Mouse (Mus musculus): Measurements from ENCODE around the gene Crat.

Gene Crat

GRCm38 (mm10) chr2:30377721-30378120 is 37.9 kb downstream of the Crat start:
- no peak for DNase-seq (ENCODE audit: low read depth in 1 of 2, low spot score in 2 of 2)

DNA sequence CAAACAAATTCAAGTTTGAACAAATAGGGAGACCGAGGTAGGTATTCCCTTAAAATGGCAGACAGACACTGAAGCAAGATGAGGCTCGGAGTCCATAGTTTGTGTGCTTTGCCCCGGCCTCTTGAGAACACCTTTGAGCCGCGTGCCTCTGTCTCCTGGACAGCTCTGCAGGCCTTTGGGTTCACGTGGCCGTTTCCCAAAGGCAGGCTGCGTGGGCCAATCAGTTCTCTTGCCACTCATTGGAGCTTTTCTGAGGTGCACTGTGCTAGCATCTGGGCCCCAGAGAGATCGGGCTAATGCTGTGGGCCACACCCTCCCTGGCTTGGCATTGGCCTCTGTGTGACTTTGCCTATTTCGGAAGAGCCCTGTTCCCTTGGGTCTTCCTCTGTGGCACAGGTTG is 39.7 kb downstream of the Crat start:
- DNase-seq (ENCODE audit: low read depth in 1 of 2, low spot score in 2 of 2) = no peak

GRCm38 (mm10) chr2:30372726-30373125 is 42.9 kb downstream of the Crat start:
- DNase-seq (ENCODE audit: low read depth in 1 of 2, low spot score in 2 of 2) = no peak

DNA sequence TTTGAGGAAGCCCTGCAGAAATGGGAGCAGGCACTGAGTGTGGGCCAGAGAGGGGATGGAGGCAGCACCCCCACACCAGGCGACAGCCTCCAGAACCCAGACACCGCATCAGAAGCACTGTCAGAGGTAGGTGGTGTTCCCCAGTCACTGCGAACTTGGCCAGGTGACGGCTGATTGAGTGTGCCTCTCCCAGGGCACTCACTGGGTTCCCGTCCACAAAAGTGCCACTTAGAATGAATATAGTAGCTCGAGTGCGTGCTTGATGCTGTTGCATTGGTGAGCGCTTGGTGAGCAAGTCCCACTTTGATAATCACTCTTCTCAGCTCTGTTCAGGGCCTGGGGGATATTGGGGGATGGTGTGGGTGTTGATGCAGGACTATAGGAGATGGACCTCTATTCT is 44.1 kb downstream of the Crat start:
- no peak for DNase-seq (ENCODE audit: low read depth in 1 of 2, low spot score in 2 of 2)

DNA sequence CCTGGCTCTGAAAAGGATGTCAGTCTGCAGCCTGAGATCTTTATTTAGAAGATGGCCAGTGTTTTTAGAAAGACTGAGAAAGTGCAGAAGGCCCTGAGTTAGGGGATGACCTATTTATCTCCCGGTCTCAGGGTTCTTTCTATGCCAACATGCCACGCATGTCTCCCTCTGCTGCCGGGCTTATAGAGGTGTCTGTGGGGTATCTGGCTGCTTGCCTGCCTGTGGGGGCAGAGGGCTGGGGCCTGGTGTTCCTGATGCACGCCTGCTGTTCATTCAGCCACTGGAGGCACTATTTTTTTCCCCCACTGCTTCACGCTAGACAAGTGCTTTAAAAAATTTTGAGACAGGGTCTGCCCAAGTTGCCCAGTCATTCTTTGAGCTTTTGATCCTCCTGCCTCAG is 49.4 kb downstream of the Crat start:
- DNase-seq (ENCODE audit: low read depth in 1 of 2, low spot score in 2 of 2) = no peak

- no peak for DNase-seq (ENCODE audit: low read depth in 1 of 2, low spot score in 2 of 2)
Observed at GRCm38 (mm10) chr2:30365281-30366069, 50.1 kb downstream of the Crat start.

GRCm38 (mm10) chr2:30363773-30364650 is 51.6 kb downstream of the Crat start, which contains the start of gene Miga2:
Gene Miga2 (plus strand): TSS chr2:30364233.
- peak; percentile 97 for DNase-seq (ENCODE audit: low read depth in 1 of 2, low spot score in 2 of 2)

DNA sequence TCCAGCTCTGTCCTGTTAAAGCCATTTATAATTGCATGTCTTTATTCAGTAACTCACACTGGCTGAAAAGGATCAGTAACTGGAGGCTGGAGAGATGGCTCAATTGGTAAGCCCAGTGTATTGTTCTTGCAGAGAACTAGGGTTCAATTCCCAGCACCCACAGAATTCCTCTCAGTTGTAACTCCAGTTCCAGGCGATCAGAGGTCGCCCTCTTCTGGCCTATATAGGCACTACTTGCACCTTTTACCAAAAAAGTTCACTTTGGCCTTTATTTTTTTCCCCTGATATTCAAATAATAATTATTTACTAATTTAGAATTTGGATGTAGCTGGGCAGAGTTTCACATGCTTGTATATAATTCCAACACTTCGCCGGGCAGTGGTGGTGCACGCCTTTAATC is 52.7 kb downstream of the Crat start:
- DNase-seq (ENCODE audit: low read depth in 1 of 2, low spot score in 2 of 2) = no peak

DNA sequence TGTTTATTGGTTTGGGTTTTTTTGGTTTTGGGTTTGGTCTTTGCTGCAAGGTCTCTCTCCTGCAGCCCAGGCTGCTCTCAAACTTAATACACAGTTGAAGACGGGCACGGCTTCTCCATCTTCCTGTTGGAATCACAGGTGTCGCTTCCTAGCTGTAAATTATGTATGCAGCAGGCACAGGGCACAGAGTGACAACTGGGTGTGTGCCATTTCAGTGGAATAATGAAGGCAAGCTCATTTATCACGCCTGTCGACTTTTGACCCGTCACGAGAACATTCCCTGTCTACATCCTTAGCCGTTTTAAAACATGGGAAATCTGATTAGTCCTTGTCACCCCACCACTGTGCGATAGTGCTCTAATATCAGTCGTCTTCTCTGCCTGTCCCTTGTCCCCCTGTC is 55.0 kb downstream of the Crat start:
- DNase-seq (ENCODE audit: low read depth in 1 of 2, low spot score in 2 of 2) = no peak

DNA sequence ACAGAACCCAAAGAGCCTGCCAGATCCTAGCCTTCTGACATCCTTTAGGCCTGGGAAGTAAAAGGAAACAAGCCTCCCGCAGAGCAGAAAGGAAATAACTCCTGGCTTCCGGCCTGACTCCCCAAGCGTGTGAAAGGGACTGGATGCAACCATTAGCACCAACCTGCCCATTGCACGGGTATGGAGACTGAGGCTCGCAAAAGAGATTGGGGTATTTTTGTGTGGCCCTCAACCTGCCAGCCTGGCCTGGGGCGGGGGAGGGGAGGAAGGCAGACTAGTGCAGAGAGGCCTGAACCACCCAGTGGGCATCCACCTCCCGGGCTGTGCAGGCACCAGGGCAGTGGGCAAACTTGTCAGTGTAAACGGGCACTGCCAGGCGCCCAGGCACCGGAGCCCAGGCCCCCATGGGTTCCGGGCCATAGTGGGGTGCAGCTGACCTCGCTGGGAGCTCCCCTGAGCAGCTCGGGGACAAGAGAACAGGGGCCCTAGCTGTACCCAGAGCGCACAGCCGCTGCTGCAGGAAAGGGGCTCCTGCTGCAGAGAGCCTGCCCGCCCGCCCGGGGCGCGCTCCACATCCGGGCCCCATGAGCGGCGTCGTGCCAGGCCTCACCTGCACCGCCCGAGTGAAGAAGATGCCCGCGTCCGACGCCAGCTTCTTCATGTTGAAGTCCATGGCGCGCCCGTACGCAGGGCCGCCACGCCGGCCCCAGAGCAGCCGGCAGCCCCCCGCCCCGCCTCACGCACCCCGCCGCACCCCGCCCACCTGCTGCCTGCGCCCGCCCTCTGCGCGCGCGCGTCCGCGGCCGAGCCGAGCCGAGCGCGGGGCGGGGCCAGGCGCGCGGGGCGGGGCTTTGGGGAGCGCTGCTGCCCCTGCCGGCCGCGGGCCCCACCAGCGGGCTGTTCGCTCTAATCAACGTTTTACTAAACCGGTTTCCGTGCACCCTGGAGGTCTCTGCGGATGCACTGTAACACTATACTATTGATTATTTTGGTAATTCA is 56.8 kb downstream of the Crat start, which contains the start of gene Sh3glb2:
Sh3glb2 (minus strand) TSS at position 805 of the 999 bp plus-strand sequence.
- peak in 1 of 2 experiments; percentile 51 for DNase-seq (ENCODE audit: low read depth in 1 of 2, low spot score in 2 of 2)

DNA sequence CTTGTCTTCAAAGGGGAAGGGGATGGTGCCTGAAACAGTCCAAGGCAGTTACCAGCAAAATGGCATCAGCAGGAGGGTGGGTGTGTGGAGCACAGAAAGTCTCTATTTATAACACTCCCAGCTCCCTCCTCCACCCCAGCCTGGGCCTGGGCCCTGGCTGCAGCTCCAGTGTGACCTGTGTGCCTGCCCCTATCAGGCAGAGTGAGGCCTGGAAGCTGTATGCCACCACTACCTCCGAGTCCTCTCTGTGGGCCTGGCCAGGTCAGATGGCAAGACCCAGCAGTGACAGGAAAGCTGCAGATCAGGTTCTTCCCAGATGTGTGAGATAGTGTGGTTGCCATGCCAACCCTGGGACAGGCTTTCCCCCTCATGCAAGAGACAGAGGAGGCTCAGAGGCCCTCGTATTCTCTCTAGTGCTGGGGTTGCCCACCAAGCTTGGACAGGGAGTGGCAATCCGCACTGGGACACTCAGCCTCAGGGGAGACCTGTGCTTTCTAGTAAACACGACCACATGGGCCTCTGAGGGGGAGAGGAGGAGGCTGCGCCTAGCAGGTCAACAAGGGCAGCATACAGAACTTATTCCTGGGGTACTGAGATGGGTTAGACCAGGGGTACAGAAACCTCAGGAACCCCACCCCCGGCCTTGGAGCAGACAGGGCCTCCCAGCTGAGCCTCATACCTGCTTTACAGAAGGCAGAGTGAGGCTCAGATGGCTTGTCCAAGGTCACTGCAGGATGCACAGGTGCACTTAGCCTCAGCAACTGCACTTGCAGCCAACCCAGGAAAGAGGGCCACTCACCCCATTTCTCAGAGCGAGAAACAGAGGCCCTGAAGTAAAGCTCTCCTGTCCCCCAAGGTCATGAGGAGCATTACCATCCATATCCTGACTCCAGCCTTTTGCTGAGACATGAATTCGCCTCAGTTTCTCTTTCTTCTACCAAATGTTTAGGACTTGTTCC is 57.8 kb downstream of the Crat start:
- DNase-seq (ENCODE audit: low read depth in 1 of 2, low spot score in 2 of 2) = no peak

GRCm38 (mm10) chr2:30356906-30357305 is 58.7 kb downstream of the Crat start:
- DNase-seq (ENCODE audit: low read depth in 1 of 2, low spot score in 2 of 2) = no peak

- DNase-seq (ENCODE audit: low read depth in 1 of 2, low spot score in 2 of 2) = no peak
Observed at GRCm38 (mm10) chr2:30356266-30356665, 59.3 kb downstream of the Crat start.

DNA sequence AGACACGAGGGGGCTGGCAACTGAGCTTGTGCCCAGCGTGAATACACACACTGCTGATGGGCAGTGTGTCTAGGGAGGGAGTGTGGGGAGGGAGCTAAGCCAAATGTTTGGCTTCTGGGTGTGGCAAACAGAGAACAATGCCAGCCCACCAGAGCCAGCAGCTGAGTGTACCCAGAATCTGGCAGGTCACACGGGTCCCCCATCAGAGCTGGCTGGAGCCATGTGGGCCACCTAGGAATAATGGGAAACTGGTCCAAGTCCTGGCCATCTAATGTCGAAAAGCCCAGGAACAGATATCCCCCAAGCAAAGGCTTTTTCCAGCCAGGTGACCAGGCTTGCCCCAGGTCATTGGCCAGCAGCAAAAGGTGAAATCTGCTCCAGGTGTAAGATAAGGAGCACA is 59.8 kb downstream of the Crat start:
- no peak for DNase-seq (ENCODE audit: low read depth in 1 of 2, low spot score in 2 of 2)

- no peak for DNase-seq (ENCODE audit: low read depth in 1 of 2, low spot score in 2 of 2)
Observed at GRCm38 (mm10) chr2:30351149-30351548, 64.5 kb downstream of the Crat start.

Data from monocyte, adult 2 months (primary cell).